Mouse (Mus musculus) lung, adult 2 months (tissue): ENCODE results near the gene D230025D16Rik. TPM values are rescaled to one million over a fixed set of nuclear protein-coding genes. Genes with fewer than 3 reads are reported as not detected.
A peak's percentile ranks its signal among the peaks of the same experiment; 100 is the strongest.

Source experiments
- DNase-seq: peaks from one replicate; pipeline ENCODE4 v3.0.0; 2022
- H3K4me1 ChIP-seq: fragments of 200-500 bp; 2 replicates; pipeline ENCODE4 v1.6.1; 2011; ENCODE audit warnings: low read length; ENCODE audit not compliant: control insufficient read depth, insufficient read depth
- H3K4me3 ChIP-seq: fragments of 200-500 bp; replicated peaks from 2 replicates; pipeline ENCODE3; 2011; ENCODE audit warnings: low read depth, mild to moderate bottlenecking, control low read depth, low read length; ENCODE audit errors: extremely low read depth
- CTCF ChIP-seq: fragments of 200-500 bp; IDR thresholded peaks from 2 replicates; pipeline ENCODE4 v1.5.1; 2011; ENCODE audit warnings: mild to moderate bottlenecking, low read length, control low read depth; ENCODE audit not compliant: insufficient read depth
- POLR2A ChIP-seq: fragments of 200-500 bp; IDR thresholded peaks from 2 replicates; pipeline ENCODE4 v1.6.1; 2011; ENCODE audit warnings: low read depth, mild to moderate bottlenecking, control low read depth, low read length, borderline replicate concordance; ENCODE audit errors: extremely low read depth
- WGBS: fragments of 180-500 bp; shearing (Covaris S2); methylation state at CpG from one replicate; pipeline ENCODE4 v1.1.7; 2018; 5-methylcytosine and 5-hydroxymethylcytosine counted together
- polyA plus RNA-seq: library from polyadenylated mRNA; depleted of rRNA; stranded (reverse); fragments of >200 nt; gene quantifications from 2 replicates; pipeline ENCODE4 v1.2.3, GENCODE M21; 2012

Gene D230025D16Rik
- polyA plus RNA-seq, 1 experiment = 64.8 TPM

DNA sequence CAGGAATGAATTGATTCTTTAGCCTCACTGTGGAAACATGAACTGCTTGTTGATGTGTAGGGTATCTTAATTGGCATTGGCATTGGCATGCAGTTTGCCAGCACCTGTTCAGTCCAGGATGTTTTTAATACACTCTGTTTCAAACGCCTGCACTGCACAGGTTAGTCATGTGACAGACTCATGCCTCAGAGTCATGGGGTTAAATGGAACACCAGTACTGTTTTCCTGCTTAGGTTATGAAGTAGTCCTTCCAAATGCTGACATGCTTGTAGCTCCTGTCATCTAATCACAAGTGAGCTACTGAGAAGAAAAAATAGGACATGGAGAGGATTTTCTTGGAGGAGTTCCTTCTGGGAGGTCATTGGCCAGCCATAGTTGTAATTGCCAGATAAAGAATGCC is 10.3 kb downstream of the D230025D16Rik start:
- Histone ChIP-seq H3K4me3 (no peak overlapping the region), H3K4me1 (peaks cover 12% of the 10 kb centered on the region)
- 59% methylated on average over 1 of the region's 1 CpGs for WGBS
- TF ChIP-seq POLR2A (no peak), CTCF (no peak)
- DNase-seq = no peak

DNA sequence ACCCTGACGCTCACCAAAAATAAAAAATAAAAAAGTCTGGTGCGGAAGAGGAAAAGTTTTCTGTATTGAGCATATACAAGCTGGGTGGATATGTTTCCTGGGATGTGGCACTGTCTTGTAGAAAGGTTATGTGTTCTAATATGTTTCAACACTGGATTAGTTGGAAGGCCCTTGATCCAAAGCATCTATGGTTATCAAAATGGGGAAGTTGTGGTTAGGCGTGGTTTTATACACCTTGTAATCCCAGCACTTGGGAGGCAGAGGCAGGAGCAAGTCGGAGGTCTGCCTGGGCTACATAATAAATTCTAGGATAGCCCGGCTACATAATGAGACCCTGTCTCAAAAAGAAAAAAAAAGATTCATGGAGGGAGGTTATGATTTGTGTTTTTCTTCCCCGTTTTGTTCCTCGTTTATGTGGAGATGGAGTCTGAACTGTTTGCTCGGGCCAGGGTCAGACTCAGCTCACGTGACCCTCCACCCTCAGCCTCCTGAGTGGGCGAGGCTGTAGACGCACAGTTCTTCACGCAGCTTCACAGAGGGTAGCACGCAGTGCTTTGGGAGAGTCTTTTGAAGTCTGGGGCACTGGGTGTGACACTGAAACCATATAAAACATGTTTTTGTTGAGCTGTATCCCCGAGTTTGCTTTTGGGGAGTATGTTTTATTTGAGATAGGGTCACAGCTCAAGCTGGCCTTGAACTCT is 12.6 kb downstream of the D230025D16Rik start:
- no peak overlapping the region for H3K4me3 ChIP-seq
- H3K4me1 ChIP-seq = peaks cover 6% of the 10 kb centered on the region
- DNase-seq = no peak
- TF ChIP-seq POLR2A (no peak), CTCF (no peak)
- WGBS = 92% methylated on average over 14 of the region's 14 CpGs

DNA sequence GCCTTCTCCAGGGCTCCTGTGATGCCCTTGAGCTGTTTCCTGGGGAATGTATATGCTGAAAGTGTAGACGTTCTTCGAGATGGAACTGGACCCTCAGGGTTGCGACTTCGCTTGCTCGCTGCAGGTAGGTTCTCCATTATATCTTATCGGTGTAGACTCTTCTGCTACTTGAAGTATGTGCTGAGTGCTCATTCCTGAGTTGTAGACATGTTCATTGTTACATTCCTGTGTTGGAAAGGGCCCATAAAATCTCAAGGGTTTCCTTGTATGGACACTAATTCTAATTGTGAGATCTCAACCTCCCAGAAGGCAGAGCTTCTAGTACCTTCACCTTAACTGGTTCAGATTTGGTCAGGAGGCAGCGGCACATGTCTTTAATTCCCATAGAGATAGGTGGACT is 16.1 kb downstream of the D230025D16Rik start:
- no peak for DNase-seq
- TF ChIP-seq POLR2A (no peak), CTCF (no peak)
- H3K4me3 ChIP-seq = no peak overlapping the region
- 78% methylated on average over 7 of the region's 7 CpGs for WGBS
- H3K4me1 ChIP-seq = peaks cover 4% of the 10 kb centered on the region; the same call in 1 of the 2 replicates

DNA sequence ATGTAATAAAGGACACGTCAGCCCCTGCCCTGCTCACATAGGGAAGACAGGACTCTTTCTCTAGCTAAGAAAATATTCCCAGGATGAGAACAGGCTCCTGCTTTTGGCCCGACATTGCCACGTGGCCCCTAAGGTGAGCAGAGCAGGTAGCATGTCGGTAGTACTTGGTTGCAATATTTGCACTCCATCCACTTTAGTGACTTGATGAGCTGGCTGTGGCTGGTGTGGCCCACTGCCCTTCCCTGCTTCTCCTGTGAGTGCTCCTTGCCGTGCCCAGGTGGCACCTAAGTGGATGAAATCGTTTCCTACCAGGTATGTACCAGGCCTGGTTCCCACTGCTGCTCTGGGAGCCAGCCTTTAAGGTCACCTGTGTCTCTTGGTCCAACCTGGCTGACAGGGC is 27.0 kb downstream of the D230025D16Rik start:
- no peak for TF ChIP-seq CTCF
- no peak for TF ChIP-seq POLR2A
- H3K4me3 ChIP-seq = no peak overlapping the region
- peak; percentile 33 for DNase-seq
- H3K4me1 ChIP-seq = peaks cover 12% of the 10 kb centered on the region
- WGBS = 69% methylated on average over 6 of the region's 6 CpGs

DNA sequence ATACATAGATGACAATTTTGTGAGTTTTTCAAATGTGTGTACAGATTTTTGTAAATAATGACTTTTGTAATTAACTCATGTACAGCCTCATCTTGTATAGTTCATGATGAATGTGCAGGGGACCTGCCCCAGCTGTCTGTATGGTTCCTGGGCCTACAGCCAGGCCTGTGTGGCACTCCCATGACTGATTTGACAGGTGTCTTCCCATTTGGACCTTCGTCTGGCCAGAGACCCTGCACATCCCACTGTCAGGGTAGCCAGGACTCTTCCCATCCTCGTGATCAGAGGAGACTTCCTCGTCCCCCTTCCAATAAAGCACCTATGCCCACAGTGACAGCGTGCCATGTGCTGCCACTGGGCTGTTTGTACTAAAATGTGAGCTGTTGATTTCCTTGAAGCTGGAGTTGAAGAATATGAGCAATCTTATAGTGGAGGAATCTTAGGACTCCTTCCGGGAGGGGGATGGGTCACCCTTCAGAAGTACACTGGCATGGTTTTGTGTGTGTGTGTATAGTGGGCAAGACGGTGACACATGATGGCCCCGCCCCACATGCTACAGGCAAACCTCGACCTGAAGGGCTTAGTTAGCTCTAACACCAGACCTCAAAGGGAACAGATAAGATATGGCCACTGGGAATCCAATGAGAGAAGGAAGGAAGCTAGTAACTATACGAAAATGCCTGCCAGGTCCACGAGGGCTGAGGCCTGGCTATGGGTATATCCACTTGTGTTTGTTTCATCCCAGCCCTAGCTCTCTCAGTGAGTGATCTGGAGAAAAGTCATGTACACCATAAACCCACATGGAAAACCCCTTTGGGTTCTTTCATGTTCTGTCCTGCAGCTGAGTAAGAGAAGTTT is 28.0 kb downstream of the D230025D16Rik start:
- Histone ChIP-seq H3K4me1 (peaks cover 12% of the 10 kb centered on the region), H3K4me3 (no peak overlapping the region)
- DNase-seq = no peak
- WGBS = 78% methylated on average over 10 of the region's 10 CpGs
- TF ChIP-seq POLR2A (no peak), CTCF (no peak)

DNA sequence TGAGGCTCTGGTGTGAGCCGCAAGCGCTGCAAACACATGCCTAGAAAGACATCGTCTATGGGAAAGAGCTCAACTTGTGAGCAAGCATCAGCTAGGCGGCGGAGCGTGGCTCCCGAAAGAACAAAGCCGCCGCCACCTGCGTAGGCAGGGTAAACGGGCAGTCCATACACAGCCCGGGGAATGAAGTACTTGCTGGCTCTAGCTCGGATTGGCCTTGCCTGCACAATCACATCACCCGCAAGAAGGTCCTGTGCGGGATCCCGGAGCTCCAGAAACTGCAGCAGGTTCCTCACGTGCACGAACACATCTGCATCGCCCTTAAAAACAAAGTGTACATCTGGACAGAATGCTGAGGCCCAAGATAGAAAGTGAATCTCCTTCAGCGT is 28.8 kb downstream of the D230025D16Rik start:
- Histone ChIP-seq H3K4me3 (no peak overlapping the region), H3K4me1 (peaks cover 12% of the 10 kb centered on the region)
- 47% methylated on average over 20 of the region's 20 CpGs for WGBS
- TF ChIP-seq POLR2A = no peak
- TF ChIP-seq CTCF = no peak
- DNase-seq = no peak

DNA sequence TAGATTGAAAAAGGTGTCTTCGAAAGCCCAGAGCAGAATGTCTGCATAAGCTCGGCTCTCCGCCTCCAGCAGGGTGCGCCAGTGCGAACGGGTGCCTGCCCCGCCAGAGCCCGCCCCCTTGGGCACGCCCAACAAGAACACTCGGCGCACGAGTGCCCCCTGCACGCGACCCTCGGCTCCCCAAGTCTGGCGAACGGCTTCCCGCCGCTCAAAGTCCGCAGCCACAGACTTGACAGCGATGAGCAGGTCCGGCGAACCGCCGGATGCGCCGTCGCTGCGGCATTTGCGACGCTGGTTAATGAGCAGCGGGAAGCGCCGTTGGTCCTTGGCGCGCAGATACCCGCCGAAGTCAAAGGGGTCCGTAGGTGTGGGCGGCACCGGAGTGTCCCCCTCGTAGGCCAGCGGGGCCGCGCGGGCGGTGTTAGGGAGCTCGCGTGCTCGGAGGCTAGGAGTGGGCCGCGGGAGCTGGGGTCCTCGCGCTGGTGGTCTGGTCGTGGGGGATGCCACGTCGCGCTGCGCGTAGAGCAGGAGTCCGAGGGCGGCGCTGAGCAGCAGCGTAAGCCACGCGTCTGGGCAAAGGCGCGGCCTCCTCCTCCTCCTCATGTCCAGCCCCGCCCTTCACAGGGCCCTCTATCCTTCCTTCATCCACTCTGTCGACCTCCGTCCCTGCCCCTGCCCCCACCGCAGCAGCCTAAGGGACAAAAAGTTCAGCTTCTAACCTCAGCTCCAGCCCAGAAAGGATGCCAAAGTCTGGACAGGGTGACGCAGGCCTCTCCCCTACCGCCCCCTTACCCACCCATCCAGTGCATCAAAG is 29.4 kb downstream of the D230025D16Rik start:
- WGBS = under 1% methylated on average over 72 of the region's 74 CpGs
- peak; percentile 65 for TF ChIP-seq CTCF
- peak; percentile 24; the same call in 1 of the 2 replicates for TF ChIP-seq POLR2A
- peak overlapping the region; percentile 61 for H3K4me3 ChIP-seq
- H3K4me1 ChIP-seq = peaks cover 12% of the 10 kb centered on the region
- peak; percentile 86 for DNase-seq

DNA sequence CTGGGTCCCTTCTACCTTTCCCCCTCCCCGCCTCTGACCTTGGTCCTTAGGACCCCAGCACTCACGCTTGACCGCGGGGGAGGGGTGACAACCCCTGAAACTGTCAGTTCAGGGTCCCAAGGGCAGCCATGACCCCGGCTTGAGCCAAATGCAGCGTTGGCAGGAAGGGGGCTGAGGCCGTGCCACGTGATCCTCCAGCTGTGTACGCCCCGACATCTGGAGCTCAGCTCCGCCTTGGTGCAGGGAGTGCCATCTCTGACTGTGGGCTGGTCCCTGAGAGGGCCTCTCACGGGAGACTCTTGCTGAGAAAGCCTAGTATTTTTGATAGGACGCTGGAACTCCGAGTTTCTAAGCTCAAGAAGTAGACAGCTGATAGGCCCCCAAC is 30.0 kb downstream of the D230025D16Rik start, which contains the start of gene B3gnt9:
Gene B3gnt9 (minus strand): TSS at position 188 of the 385 bp plus-strand sequence.
- 5% methylated on average over 14 of the region's 14 CpGs for WGBS
- peak; percentile 59 for DNase-seq
- peak within 1 kb of the TSS; percentile 61 for H3K4me3 ChIP-seq
- peaks cover 12% of the 10 kb centered on the region for H3K4me1 ChIP-seq
- TF ChIP-seq POLR2A (no peak), CTCF (no peak)
